Mouse (Mus musculus) thymus, adult 2 months (tissue): Measurements from ENCODE around the gene Gnai2.

Experiments used
- CTCF ChIP-seq: fragments of 200-500 bp; IDR thresholded peaks from 2 replicates; pipeline ENCODE4 v1.5.1; 2012; ENCODE audit warnings: mild to moderate bottlenecking, control low read depth, low read length, moderate library complexity, borderline replicate concordance; ENCODE audit not compliant: control insufficient read depth, poor library complexity, insufficient read depth; ENCODE audit errors: extremely low read depth
- POLR2A ChIP-seq: fragments of 200-500 bp; IDR thresholded peaks from 2 replicates; pipeline ENCODE4 v1.6.1; 2012; ENCODE audit warnings: mild to moderate bottlenecking, low read length, control low read depth, moderate library complexity; ENCODE audit not compliant: control insufficient read depth, poor library complexity, insufficient read depth; ENCODE audit errors: extremely low read depth

DNA sequence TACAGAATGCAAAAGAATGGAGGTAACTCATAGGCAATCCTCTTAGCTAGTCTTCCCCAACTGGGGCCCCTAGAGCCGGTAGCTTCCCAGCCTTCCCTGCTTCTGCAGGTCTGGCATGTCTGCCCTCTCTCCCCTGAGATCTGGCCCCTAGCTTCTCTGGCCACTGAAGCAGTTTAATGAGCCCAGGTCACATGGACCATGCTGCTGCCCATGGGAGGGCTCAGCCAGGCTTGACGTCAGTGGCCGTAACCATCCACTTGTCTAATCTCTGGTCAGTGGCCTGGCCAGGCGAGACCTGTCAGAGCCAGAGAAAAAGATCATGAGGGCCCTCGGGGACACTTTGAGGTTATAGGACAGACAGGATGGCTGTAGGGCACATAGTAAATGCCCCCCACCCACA is 35.1 kb upstream of the Gnai2 start:
- no peak for TF ChIP-seq CTCF
- TF ChIP-seq POLR2A, result no peak
